Mouse (Mus musculus) myocyte (in vitro differentiated cells): ENCODE measurements around the gene Ctnnb1. TPM values are rescaled to one million over a fixed set of nuclear protein-coding genes. Genes with fewer than 3 reads are reported as not detected.

Experiments
- H3K27me3 ChIP-seq: one replicate; pipeline ENCODE4 v1.6.1; 2011; ENCODE audit not compliant: control insufficient read depth, insufficient read depth, insufficient read length
- H3K36me3 ChIP-seq: one replicate; pipeline ENCODE4 v1.6.1; 2011; ENCODE audit not compliant: control insufficient read depth, insufficient read depth
- H3K4me2 ChIP-seq: one replicate; pipeline ENCODE4 v1.6.1; 2011; ENCODE audit warnings: low read depth, control low read depth
- H3K4me3 ChIP-seq: one replicate; pipeline ENCODE4 v1.5.1; 2011; ENCODE audit warnings: mild to moderate bottlenecking, control low read depth, moderate library complexity
- H3K79me2 ChIP-seq: one replicate; pipeline ENCODE4 v1.6.1; 2011; ENCODE audit not compliant: control insufficient read depth, insufficient read depth
- H3ac ChIP-seq: one replicate; pipeline ENCODE4 v1.6.1; 2011; ENCODE audit not compliant: control insufficient read depth, insufficient read length
- CEBPB ChIP-seq: IDR thresholded peaks from 2 replicates; pipeline ENCODE4 v1.6.1; 2011; ENCODE audit warnings: mild to moderate bottlenecking, moderate library complexity; ENCODE audit not compliant: poor library complexity, insufficient read depth, severe bottlenecking
- E2F4 ChIP-seq: IDR thresholded peaks from one replicate; pipeline ENCODE4 v1.6.1; 2011; ENCODE audit warnings: mild to moderate bottlenecking, control low read depth, moderate library complexity; ENCODE audit not compliant: insufficient read depth
- MAX ChIP-seq: IDR thresholded peaks from one replicate; pipeline ENCODE4 v1.6.1; 2011; ENCODE audit warnings: low read depth, mild to moderate bottlenecking, control low read depth
- MYOD1 ChIP-seq, 3 experiments: IDR thresholded peaks; one replicate each; pipeline ENCODE4 v1.6.1; 2011; ENCODE audit warnings: control low read depth in 2 of 3, low read depth in 2 of 3, mild to moderate bottlenecking in 2 of 3, moderate library complexity in 1 of 3; ENCODE audit not compliant: insufficient read length in 2 of 3, control insufficient read depth in 1 of 3
- MYOG ChIP-seq, 3 experiments: IDR thresholded peaks; one replicate each; pipeline ENCODE4 v1.6.1; 2011; ENCODE audit warnings: control low read depth in 2 of 3, low read depth in 2 of 3, mild to moderate bottlenecking in 2 of 3; ENCODE audit not compliant: insufficient read length in 2 of 3, control insufficient read depth in 1 of 3, insufficient read depth in 1 of 3
- POLR2A ChIP-seq: IDR thresholded peaks from one replicate; pipeline ENCODE4 v1.6.1; 2011; ENCODE audit warnings: low read depth, mild to moderate bottlenecking, control low read depth, moderate library complexity; ENCODE audit not compliant: insufficient read length
- POLR2AphosphoS2 ChIP-seq: IDR thresholded peaks from one replicate; pipeline ENCODE4 v1.6.1; 2011; ENCODE audit warnings: low read depth, control low read depth; ENCODE audit not compliant: insufficient read length
- REST ChIP-seq: IDR thresholded peaks from one replicate; pipeline ENCODE4 v1.6.1; 2011; ENCODE audit warnings: mild to moderate bottlenecking, control low read depth, moderate library complexity; ENCODE audit not compliant: insufficient read depth, insufficient read length
- SRF ChIP-seq: IDR thresholded peaks from one replicate; pipeline ENCODE4 v1.6.1; 2011; ENCODE audit warnings: low read depth; ENCODE audit not compliant: control insufficient read depth, insufficient read length
- TCF12 ChIP-seq: IDR thresholded peaks from one replicate; pipeline ENCODE4 v1.6.1; 2011; ENCODE audit warnings: mild to moderate bottlenecking, control low read depth; ENCODE audit not compliant: poor library complexity, insufficient read depth, severe bottlenecking
- TCF3 ChIP-seq: IDR thresholded peaks from one replicate; pipeline ENCODE4 v1.6.1; 2011; ENCODE audit warnings: low read depth, control low read depth; ENCODE audit not compliant: insufficient read length
- USF1 ChIP-seq: IDR thresholded peaks from one replicate; pipeline ENCODE4 v1.6.1; 2011; ENCODE audit warnings: low read depth, mild to moderate bottlenecking, control low read depth, moderate library complexity
- polyA plus RNA-seq: library from polyadenylated mRNA; unstranded; fragments of >200 nt; fragmentation: generic; extraction: Trizol; gene quantifications from one replicate; pipeline ENCODE4 v1.2.1, GENCODE M21; 2012; ENCODE audit warnings: missing spikeins

The Ctnnb1 gene
- polyA plus RNA-seq, 1 experiment: 294 TPM

GRCm38 (mm10) chr9:120994223-120995155, 65.5 kb downstream of the Ctnnb1 start:
- peak overlapping the region; percentile 2 for H3K4me2 ChIP-seq
- no peaks in the 10 kb centered on the region for H3K79me2 ChIP-seq
- no peaks in the 10 kb centered on the region for H3K27me3 ChIP-seq
- no peaks in the 10 kb centered on the region for H3K36me3 ChIP-seq
- H3ac ChIP-seq: no peak overlapping the region
- peak in 2 of 3 experiments; percentile 79 to 87 for TF ChIP-seq MYOD1 (IDR thresholded peaks at IDR 0.05; ENCODE audit: control insufficient read depth in 1 of 3, insufficient read length in 2 of 3, low read depth in 2 of 3)
- no peak for TF ChIP-seq E2F4
- TF ChIP-seq MYOG (IDR thresholded peaks at IDR 0.05; ENCODE audit: control insufficient read depth in 1 of 3, insufficient read depth in 1 of 3, insufficient read length in 2 of 3, low read depth in 2 of 3): no peak
- TF ChIP-seq MAX: no peak
- TF ChIP-seq CEBPB: no peak
- TF ChIP-seq USF1: no peak
- H3K4me3 ChIP-seq: no peak overlapping the region

- H3K27me3 ChIP-seq: no peaks in the 10 kb centered on the region
- H3ac ChIP-seq: no peak overlapping the region
- TF ChIP-seq MYOD1 (IDR thresholded peaks at IDR 0.05; ENCODE audit: control insufficient read depth in 1 of 3, insufficient read length in 2 of 3, low read depth in 2 of 3) (no peak), MYOG (IDR thresholded peaks at IDR 0.05; ENCODE audit: control insufficient read depth in 1 of 3, insufficient read depth in 1 of 3, insufficient read length in 2 of 3, low read depth in 2 of 3) (no peak), CEBPB (no peak), REST (no peak), MAX (no peak), SRF (no peak), TCF12 (no peak), POLR2A (no peak), POLR2AphosphoS2 (no peak), USF1 (no peak), E2F4 (no peak), TCF3 (no peak)
- H3K79me2 ChIP-seq: no peaks in the 10 kb centered on the region
- H3K36me3 ChIP-seq: no peaks in the 10 kb centered on the region
- H3K4me2 ChIP-seq: no peak overlapping the region
- no peak overlapping the region for H3K4me3 ChIP-seq
Measured at GRCm38 (mm10) chr9:120998696-120999095, 69.7 kb downstream of the Ctnnb1 start.

- no peaks in the 10 kb centered on the region for H3K27me3 ChIP-seq
- no peak for TF ChIP-seq TCF12
- TF ChIP-seq MYOD1 (IDR thresholded peaks at IDR 0.05; ENCODE audit: control insufficient read depth in 1 of 3, insufficient read length in 2 of 3, low read depth in 2 of 3): no peak
- TF ChIP-seq MYOG (IDR thresholded peaks at IDR 0.05; ENCODE audit: control insufficient read depth in 1 of 3, insufficient read depth in 1 of 3, insufficient read length in 2 of 3, low read depth in 2 of 3): no peak
- no peak for TF ChIP-seq POLR2A
- TF ChIP-seq REST: no peak
- TF ChIP-seq CEBPB: no peak
- TF ChIP-seq MAX: no peak
- H3K36me3 ChIP-seq: no peaks in the 10 kb centered on the region
- H3K79me2 ChIP-seq: no peaks in the 10 kb centered on the region
- H3K4me2 ChIP-seq: no peak overlapping the region
- H3K4me3 ChIP-seq: no peak overlapping the region
- H3ac ChIP-seq: no peak overlapping the region
Measured at GRCm38 (mm10) chr9:121000641-121001320, 71.8 kb downstream of the Ctnnb1 start.

- H3K27me3 ChIP-seq: no peaks in the 10 kb centered on the region
- no peaks in the 10 kb centered on the region for H3K79me2 ChIP-seq
- TF ChIP-seq REST (no peak), TCF3 (no peak), TCF12 (no peak), USF1 (no peak), MYOG (IDR thresholded peaks at IDR 0.05; ENCODE audit: control insufficient read depth in 1 of 3, insufficient read depth in 1 of 3, insufficient read length in 2 of 3, low read depth in 2 of 3) (no peak), MYOD1 (IDR thresholded peaks at IDR 0.05; ENCODE audit: control insufficient read depth in 1 of 3, insufficient read length in 2 of 3, low read depth in 2 of 3) (peak in 1 of 3 experiments; percentile 2)
- H3K4me3 ChIP-seq: no peak overlapping the region
- no peak overlapping the region for H3ac ChIP-seq
- peak overlapping the region; percentile 58 for H3K4me2 ChIP-seq
- no peaks in the 10 kb centered on the region for H3K36me3 ChIP-seq
Measured at GRCm38 (mm10) chr9:121001681-121002540, 72.9 kb downstream of the Ctnnb1 start.
